Mouse (Mus musculus): ENCODE results near the gene Ltb4r2. TPM values are rescaled to one million over a fixed set of nuclear protein-coding genes. Genes with fewer than 3 reads are reported as not detected.

Ltb4r2 gene
- polyA plus RNA-seq, 1 experiment: not detected

- Histone ChIP-seq H3K27me3 (ENCODE audit: control insufficient read depth) (peaks cover 34% of the 10 kb centered on the region), H3K36me3 (ENCODE audit: control insufficient read depth) (no peaks in the 10 kb centered on the region), H3K4me3 (replicated peaks) (no peak overlapping the region), H3K9me3 (ENCODE audit: control insufficient read depth, low read length) (no peaks in the 10 kb centered on the region), H3K4me1 (ENCODE audit: control insufficient read depth) (peaks cover 13% of the 10 kb centered on the region)
- TF ChIP-seq TAL1 (IDR thresholded peaks at IDR 0.05; ENCODE audit: low read length) (no peak), GATA1 (IDR thresholded peaks at IDR 0.05; ENCODE audit: low read length) (no peak)
Measured at GRCm38 (mm10) chr14:55782361-55782960, 21.2 kb downstream of the Ltb4r2 start.

GRCm38 (mm10) chr14:55783171-55783957, 22.1 kb downstream of the Ltb4r2 start:
- Histone ChIP-seq H3K36me3 (ENCODE audit: control insufficient read depth) (no peaks in the 10 kb centered on the region), H3K4me3 (replicated peaks) (no peak overlapping the region), H3K9me3 (ENCODE audit: control insufficient read depth, low read length) (no peaks in the 10 kb centered on the region), H3K4me1 (ENCODE audit: control insufficient read depth) (peaks cover 17% of the 10 kb centered on the region), H3K27me3 (ENCODE audit: control insufficient read depth) (peaks cover 43% of the 10 kb centered on the region)
- no peak for TF ChIP-seq TAL1 (IDR thresholded peaks at IDR 0.05; ENCODE audit: low read length)

GRCm38 (mm10) chr14:55783958-55784235, 22.7 kb downstream of the Ltb4r2 start, which contains the start of gene Adcy4:
Gene Adcy4 (minus strand): TSS chr14:55784095.
- TF ChIP-seq TAL1 (IDR thresholded peaks at IDR 0.05; ENCODE audit: low read length): no peak
- no peak for TF ChIP-seq GATA1 (IDR thresholded peaks at IDR 0.05; ENCODE audit: low read length)
- Histone ChIP-seq H3K4me3 (replicated peaks) (no peak within 1 kb of the TSS), H3K27me3 (ENCODE audit: control insufficient read depth) (peaks cover 47% of the 10 kb centered on the region)

DNA sequence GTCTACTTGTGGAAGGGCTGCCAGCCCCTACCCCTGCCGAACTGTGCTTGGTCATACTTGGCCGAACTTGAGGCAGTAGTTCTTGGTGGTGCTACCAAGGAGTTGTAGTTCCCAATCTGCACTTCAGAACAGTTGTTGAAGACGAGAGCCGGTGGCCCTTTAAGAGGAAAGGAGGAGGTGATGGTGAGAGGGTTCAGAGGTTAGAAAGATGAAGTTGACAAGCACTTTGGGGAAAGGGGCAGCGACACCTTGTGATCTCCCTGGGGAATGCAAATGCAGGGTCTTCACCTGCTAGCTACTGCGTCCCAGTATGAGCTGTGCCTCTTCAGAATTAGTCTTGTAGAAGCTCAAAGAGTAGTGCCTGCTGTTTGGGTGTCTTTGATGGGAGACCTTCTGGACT, 24.0 kb downstream of the Ltb4r2 start:
- Histone ChIP-seq H3K4me3 (replicated peaks) (no peak overlapping the region), H3K27me3 (ENCODE audit: control insufficient read depth) (peaks cover 48% of the 10 kb centered on the region)
- no peak for TF ChIP-seq GATA1 (IDR thresholded peaks at IDR 0.05; ENCODE audit: low read length)
- TF ChIP-seq TAL1 (IDR thresholded peaks at IDR 0.05; ENCODE audit: low read length): no peak

More at GRCm38 (mm10) chr14:55783958-55784235, 22.7 kb downstream of the Ltb4r2 start, which contains the start of gene Adcy4:
- Histone ChIP-seq H3K9me3 (ENCODE audit: control insufficient read depth, low read length) (no peaks in the 10 kb centered on the region), H3K36me3 (ENCODE audit: control insufficient read depth) (no peaks in the 10 kb centered on the region), H3K4me1 (ENCODE audit: control insufficient read depth) (peaks cover 22% of the 10 kb centered on the region)

GRCm38 (mm10) chr14:55787731-55788130, 26.5 kb downstream of the Ltb4r2 start:
- Histone ChIP-seq H3K4me1 (ENCODE audit: control insufficient read depth) (peaks cover 16% of the 10 kb centered on the region), H3K36me3 (ENCODE audit: control insufficient read depth) (no peaks in the 10 kb centered on the region), H3K4me3 (replicated peaks) (peak overlapping the region; percentile 60), H3K9me3 (ENCODE audit: control insufficient read depth, low read length) (no peaks in the 10 kb centered on the region), H3K27me3 (ENCODE audit: control insufficient read depth) (peaks cover 35% of the 10 kb centered on the region)
- TF ChIP-seq TAL1 (IDR thresholded peaks at IDR 0.05; ENCODE audit: low read length) (no peak), GATA1 (IDR thresholded peaks at IDR 0.05; ENCODE audit: low read length) (no peak)

More for the DNA sequence above, 24.0 kb downstream of the Ltb4r2 start:
- no peaks in the 10 kb centered on the region for H3K36me3 ChIP-seq (ENCODE audit: control insufficient read depth)
- peaks cover 23% of the 10 kb centered on the region for H3K4me1 ChIP-seq (ENCODE audit: control insufficient read depth)
- H3K9me3 ChIP-seq (ENCODE audit: control insufficient read depth, low read length): no peaks in the 10 kb centered on the region

GRCm38 (mm10) chr14:55788256-55789050, 27.2 kb downstream of the Ltb4r2 start, which contains the start of gene Ripk3:
Gene Ripk3 (minus strand): TSS chr14:55788865.
- TF ChIP-seq GATA1 (IDR thresholded peaks at IDR 0.05; ENCODE audit: low read length) (no peak), TAL1 (IDR thresholded peaks at IDR 0.05; ENCODE audit: low read length) (no peak)
- Histone ChIP-seq H3K27me3 (ENCODE audit: control insufficient read depth) (peaks cover 28% of the 10 kb centered on the region), H3K36me3 (ENCODE audit: control insufficient read depth) (no peaks in the 10 kb centered on the region), H3K4me1 (ENCODE audit: control insufficient read depth) (peaks cover 16% of the 10 kb centered on the region), H3K4me3 (replicated peaks) (peak within 1 kb of the TSS; percentile 60), H3K9me3 (ENCODE audit: control insufficient read depth, low read length) (no peaks in the 10 kb centered on the region)

DNA sequence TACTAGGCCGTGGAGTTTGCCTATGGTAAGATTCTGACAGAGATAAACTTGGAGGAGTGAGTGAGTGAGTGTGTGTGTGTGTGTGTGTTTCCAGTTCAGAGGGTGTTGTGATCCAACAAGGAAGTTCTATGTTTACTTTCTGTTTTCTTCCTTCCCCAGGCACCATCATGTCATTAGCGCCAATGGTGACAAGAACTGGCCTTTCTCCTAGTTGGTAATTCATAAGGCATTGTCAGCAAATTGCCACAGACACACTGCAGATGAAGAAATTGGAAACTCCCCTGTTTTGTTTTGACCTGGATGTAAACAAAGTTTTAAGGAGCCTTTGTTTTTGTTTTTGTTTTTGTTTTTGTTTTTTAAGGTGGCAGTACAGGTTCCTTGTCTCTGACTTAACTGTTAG, 32.2 kb downstream of the Ltb4r2 start:
- Histone ChIP-seq H3K4me3 (replicated peaks) (no peak overlapping the region), H3K9me3 (ENCODE audit: control insufficient read depth, low read length) (no peaks in the 10 kb centered on the region), H3K36me3 (ENCODE audit: control insufficient read depth) (no peaks in the 10 kb centered on the region), H3K27me3 (ENCODE audit: control insufficient read depth) (peaks cover 4% of the 10 kb centered on the region), H3K4me1 (ENCODE audit: control insufficient read depth) (peaks cover 14% of the 10 kb centered on the region)
- TF ChIP-seq TAL1 (IDR thresholded peaks at IDR 0.05; ENCODE audit: low read length): no peak
- TF ChIP-seq GATA1 (IDR thresholded peaks at IDR 0.05; ENCODE audit: low read length): no peak

GRCm38 (mm10) chr14:55793946-55794345, 32.7 kb downstream of the Ltb4r2 start:
- TF ChIP-seq TAL1 (IDR thresholded peaks at IDR 0.05; ENCODE audit: low read length): no peak
- no peak for TF ChIP-seq GATA1 (IDR thresholded peaks at IDR 0.05; ENCODE audit: low read length)
- Histone ChIP-seq H3K4me3 (replicated peaks) (no peak overlapping the region), H3K9me3 (ENCODE audit: control insufficient read depth, low read length) (no peaks in the 10 kb centered on the region), H3K27me3 (ENCODE audit: control insufficient read depth) (peaks cover under 1% of the 10 kb centered on the region; the same call in 1 of the 2 replicates), H3K36me3 (ENCODE audit: control insufficient read depth) (no peaks in the 10 kb centered on the region), H3K4me1 (ENCODE audit: control insufficient read depth) (peaks cover 10% of the 10 kb centered on the region)
